Mouse (Mus musculus) myocyte (in vitro differentiated cells): ENCODE measurements around the gene Sdr42e1. TPM values are rescaled to one million over a fixed set of nuclear protein-coding genes. Genes with fewer than 3 reads are reported as not detected.

Experiments used
- H3K27me3 ChIP-seq: one replicate; pipeline ENCODE4 v1.6.1; 2011; ENCODE audit not compliant: control insufficient read depth, insufficient read depth, insufficient read length
- H3K36me3 ChIP-seq: one replicate; pipeline ENCODE4 v1.6.1; 2011; ENCODE audit not compliant: control insufficient read depth, insufficient read depth
- H3K4me2 ChIP-seq: one replicate; pipeline ENCODE4 v1.6.1; 2011; ENCODE audit warnings: low read depth, control low read depth
- H3K4me3 ChIP-seq: one replicate; pipeline ENCODE4 v1.5.1; 2011; ENCODE audit warnings: mild to moderate bottlenecking, control low read depth, moderate library complexity
- H3K79me2 ChIP-seq: one replicate; pipeline ENCODE4 v1.6.1; 2011; ENCODE audit not compliant: control insufficient read depth, insufficient read depth
- H3ac ChIP-seq: one replicate; pipeline ENCODE4 v1.6.1; 2011; ENCODE audit not compliant: control insufficient read depth, insufficient read length
- CEBPB ChIP-seq: IDR thresholded peaks from 2 replicates; pipeline ENCODE4 v1.6.1; 2011; ENCODE audit warnings: mild to moderate bottlenecking, moderate library complexity; ENCODE audit not compliant: poor library complexity, insufficient read depth, severe bottlenecking
- E2F4 ChIP-seq: IDR thresholded peaks from one replicate; pipeline ENCODE4 v1.6.1; 2011; ENCODE audit warnings: mild to moderate bottlenecking, control low read depth, moderate library complexity; ENCODE audit not compliant: insufficient read depth
- MAX ChIP-seq: IDR thresholded peaks from one replicate; pipeline ENCODE4 v1.6.1; 2011; ENCODE audit warnings: low read depth, mild to moderate bottlenecking, control low read depth
- MYOD1 ChIP-seq, 3 experiments: IDR thresholded peaks; one replicate each; pipeline ENCODE4 v1.6.1; 2011; ENCODE audit warnings: control low read depth in 2 of 3, low read depth in 2 of 3, mild to moderate bottlenecking in 2 of 3, moderate library complexity in 1 of 3; ENCODE audit not compliant: insufficient read length in 2 of 3, control insufficient read depth in 1 of 3
- MYOG ChIP-seq, 3 experiments: IDR thresholded peaks; one replicate each; pipeline ENCODE4 v1.6.1; 2011; ENCODE audit warnings: control low read depth in 2 of 3, low read depth in 2 of 3, mild to moderate bottlenecking in 2 of 3; ENCODE audit not compliant: insufficient read length in 2 of 3, control insufficient read depth in 1 of 3, insufficient read depth in 1 of 3
- POLR2A ChIP-seq: IDR thresholded peaks from one replicate; pipeline ENCODE4 v1.6.1; 2011; ENCODE audit warnings: low read depth, mild to moderate bottlenecking, control low read depth, moderate library complexity; ENCODE audit not compliant: insufficient read length
- POLR2AphosphoS2 ChIP-seq: IDR thresholded peaks from one replicate; pipeline ENCODE4 v1.6.1; 2011; ENCODE audit warnings: low read depth, control low read depth; ENCODE audit not compliant: insufficient read length
- REST ChIP-seq: IDR thresholded peaks from one replicate; pipeline ENCODE4 v1.6.1; 2011; ENCODE audit warnings: mild to moderate bottlenecking, control low read depth, moderate library complexity; ENCODE audit not compliant: insufficient read depth, insufficient read length
- SRF ChIP-seq: IDR thresholded peaks from one replicate; pipeline ENCODE4 v1.6.1; 2011; ENCODE audit warnings: low read depth; ENCODE audit not compliant: control insufficient read depth, insufficient read length
- TCF12 ChIP-seq: IDR thresholded peaks from one replicate; pipeline ENCODE4 v1.6.1; 2011; ENCODE audit warnings: mild to moderate bottlenecking, control low read depth; ENCODE audit not compliant: poor library complexity, insufficient read depth, severe bottlenecking
- TCF3 ChIP-seq: IDR thresholded peaks from one replicate; pipeline ENCODE4 v1.6.1; 2011; ENCODE audit warnings: low read depth, control low read depth; ENCODE audit not compliant: insufficient read length
- USF1 ChIP-seq: IDR thresholded peaks from one replicate; pipeline ENCODE4 v1.6.1; 2011; ENCODE audit warnings: low read depth, mild to moderate bottlenecking, control low read depth, moderate library complexity
- polyA plus RNA-seq: library from polyadenylated mRNA; unstranded; fragments of >200 nt; fragmentation: generic; extraction: Trizol; gene quantifications from one replicate; pipeline ENCODE4 v1.2.1, GENCODE M21; 2012; ENCODE audit warnings: missing spikeins

Sdr42e1 gene
- polyA plus RNA-seq, 1 experiment = 0.10 TPM

DNA sequence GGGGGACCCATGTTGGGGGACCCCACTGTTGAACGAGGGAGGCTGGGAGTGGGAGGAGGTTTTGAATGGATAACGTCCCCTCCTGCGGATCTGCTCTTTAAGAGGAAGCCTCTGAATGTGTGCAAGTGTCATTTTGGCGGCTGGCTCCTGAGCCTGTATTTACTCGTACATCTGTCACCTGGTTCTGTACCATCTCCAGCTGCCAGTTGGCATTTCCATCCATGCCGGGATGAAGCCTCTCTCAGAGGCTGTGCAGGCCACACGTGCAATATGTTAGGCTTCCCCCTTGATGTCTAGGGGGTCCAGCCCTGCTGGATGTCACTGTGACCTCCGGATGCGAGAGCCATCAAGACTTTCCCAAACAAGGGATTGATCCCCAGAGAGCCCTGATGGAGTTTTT is 46.4 kb downstream of the Sdr42e1 start:
- Histone ChIP-seq H3K4me2 (no peak overlapping the region), H3K27me3 (no peaks in the 10 kb centered on the region)

DNA sequence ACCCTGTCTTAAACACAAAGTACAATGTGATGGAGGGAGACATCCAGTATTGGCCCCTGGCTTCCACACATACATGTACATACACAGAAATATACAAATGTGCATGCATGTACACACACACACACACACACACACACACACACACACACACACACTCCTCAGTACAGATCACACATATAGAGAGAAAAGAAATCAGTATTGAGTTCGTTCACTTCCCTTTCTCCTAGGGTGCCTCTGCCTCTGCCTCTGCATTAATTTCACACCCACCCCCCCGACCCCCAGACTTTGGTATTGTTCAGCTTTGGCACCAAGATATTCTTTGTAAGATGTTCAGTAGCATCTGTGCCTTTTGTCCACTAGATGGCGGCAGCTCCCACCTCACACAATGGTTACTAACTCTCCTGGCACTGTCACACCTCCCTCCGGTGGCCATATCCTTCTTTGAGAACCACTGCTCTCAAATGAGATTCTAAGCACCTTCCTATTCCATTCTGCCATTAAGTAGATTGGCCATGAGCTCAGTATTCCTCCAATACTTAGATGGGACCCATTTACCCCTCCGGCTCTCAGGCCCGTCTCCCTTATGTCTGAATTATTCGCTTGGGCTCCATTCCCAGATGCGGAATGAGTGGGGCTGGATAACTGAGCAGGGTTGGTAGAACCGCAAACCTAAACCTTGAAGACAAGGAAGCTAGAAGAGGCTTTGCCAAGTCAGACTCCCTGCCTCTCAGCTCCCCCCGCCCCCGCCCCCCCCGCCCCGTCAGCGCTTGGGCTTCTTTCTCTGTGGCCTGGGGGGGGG is 47.2 kb downstream of the Sdr42e1 start:
- TF ChIP-seq TCF12 = no peak
- TF ChIP-seq E2F4 = no peak
- TF ChIP-seq MYOD1 (IDR thresholded peaks at IDR 0.05; ENCODE audit: control insufficient read depth in 1 of 3, insufficient read length in 2 of 3, low read depth in 2 of 3) = no peak
- no peak for TF ChIP-seq REST
- no peak for TF ChIP-seq POLR2A
- no peak for TF ChIP-seq SRF
- H3ac ChIP-seq = no peak overlapping the region
- no peak overlapping the region for H3K4me3 ChIP-seq
- no peaks in the 10 kb centered on the region for H3K27me3 ChIP-seq
- H3K79me2 ChIP-seq = no peaks in the 10 kb centered on the region
- H3K4me2 ChIP-seq = no peak overlapping the region
- no peaks in the 10 kb centered on the region for H3K36me3 ChIP-seq

More for the DNA sequence above, 46.4 kb downstream of the Sdr42e1 start:
- Histone ChIP-seq H3ac (no peak overlapping the region), H3K79me2 (no peaks in the 10 kb centered on the region), H3K36me3 (no peaks in the 10 kb centered on the region), H3K4me3 (no peak overlapping the region)
- TF ChIP-seq MYOD1 (IDR thresholded peaks at IDR 0.05; ENCODE audit: control insufficient read depth in 1 of 3, insufficient read length in 2 of 3, low read depth in 2 of 3) (no peak), TCF3 (no peak), E2F4 (no peak), SRF (no peak), TCF12 (no peak), MYOG (IDR thresholded peaks at IDR 0.05; ENCODE audit: control insufficient read depth in 1 of 3, insufficient read depth in 1 of 3, insufficient read length in 2 of 3, low read depth in 2 of 3) (no peak), CEBPB (no peak), MAX (no peak), REST (no peak), POLR2A (no peak), POLR2AphosphoS2 (no peak), USF1 (no peak)

DNA sequence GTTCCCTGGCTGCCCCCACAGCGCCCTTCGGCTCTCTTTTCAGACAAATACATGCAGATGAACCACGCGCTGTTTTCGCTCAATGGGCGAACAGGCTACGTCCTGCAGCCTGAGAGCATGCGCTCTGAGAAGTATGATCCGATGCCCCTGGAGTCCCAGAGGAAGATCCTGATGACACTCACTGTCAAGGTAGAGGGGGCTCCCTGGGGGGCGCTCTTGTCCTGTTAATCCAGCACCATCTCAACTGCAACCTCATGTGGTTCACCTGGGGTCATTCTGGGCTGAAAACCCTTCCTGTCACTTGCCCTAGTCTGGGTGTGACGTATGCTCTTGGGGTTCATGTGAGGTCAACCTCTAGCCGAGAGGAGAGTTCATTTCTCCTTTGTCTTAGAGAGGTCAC is 60.6 kb downstream of the Sdr42e1 start:
- Histone ChIP-seq H3K79me2 (no peaks in the 10 kb centered on the region), H3K27me3 (no peaks in the 10 kb centered on the region), H3ac (no peak overlapping the region), H3K4me3 (no peak overlapping the region), H3K4me2 (no peak overlapping the region), H3K36me3 (no peaks in the 10 kb centered on the region)
- TF ChIP-seq SRF (no peak), REST (no peak), TCF3 (no peak), MAX (no peak), USF1 (no peak), POLR2A (no peak), MYOD1 (IDR thresholded peaks at IDR 0.05; ENCODE audit: control insufficient read depth in 1 of 3, insufficient read length in 2 of 3, low read depth in 2 of 3) (no peak), MYOG (IDR thresholded peaks at IDR 0.05; ENCODE audit: control insufficient read depth in 1 of 3, insufficient read depth in 1 of 3, insufficient read length in 2 of 3, low read depth in 2 of 3) (no peak), TCF12 (no peak), CEBPB (no peak), E2F4 (no peak), POLR2AphosphoS2 (no peak)

Other genes with a start within 250 kb of the Sdr42e1 start
- 0.29 TPM for gene Plcg2, start 175.4 kb downstream of the Sdr42e1 start, polyA plus RNA-seq
- not detected for gene Hsd17b2, start 28.2 kb upstream of the Sdr42e1 start, polyA plus RNA-seq
- 17.2 TPM for gene Mphosph6, start 128.3 kb upstream of the Sdr42e1 start, polyA plus RNA-seq